Mouse (Mus musculus): ENCODE data around the gene 2310009B15Rik.

The 2310009B15Rik gene

DNA sequence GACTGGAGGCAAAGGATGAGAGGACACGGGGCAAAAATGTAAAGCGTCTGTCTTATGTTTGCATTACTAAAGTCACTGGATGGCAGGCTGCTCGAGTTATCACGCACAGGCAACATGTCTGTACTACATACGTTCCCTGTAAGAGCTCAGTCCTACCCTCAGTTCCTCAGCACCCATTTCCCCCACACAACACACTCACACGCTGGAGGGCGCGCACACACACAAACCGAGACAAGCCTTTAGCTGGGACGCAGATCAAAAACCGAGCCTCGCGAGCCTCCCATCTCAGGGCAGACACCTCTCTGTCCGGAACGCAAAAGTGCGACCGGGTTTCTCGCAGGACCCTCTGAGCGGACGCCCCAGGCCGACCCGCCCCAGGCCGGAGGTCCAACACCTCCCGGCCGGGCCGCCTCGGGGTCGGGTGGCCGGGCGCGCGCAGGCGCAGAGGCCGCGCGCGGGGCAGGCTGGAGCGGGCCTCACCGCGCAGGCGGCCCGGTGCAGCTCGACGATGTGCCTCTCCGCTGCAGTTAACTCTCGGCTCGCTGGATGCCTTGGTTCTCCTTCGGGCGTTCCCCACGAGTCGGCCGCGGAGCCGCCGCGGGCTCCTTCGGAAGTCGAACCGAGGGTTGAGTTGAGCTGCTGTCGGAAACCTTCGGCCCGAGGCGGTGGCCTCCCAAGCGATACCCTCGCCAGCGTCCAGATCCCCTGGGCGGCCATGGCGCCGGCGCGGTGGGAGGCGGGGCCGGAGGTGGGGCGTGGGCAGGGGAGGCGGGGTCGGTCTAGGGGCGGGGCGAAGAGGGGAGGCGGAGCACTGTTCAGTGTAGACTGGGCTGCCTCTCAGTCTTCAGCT, at the start of gene 2310009B15Rik:
Gene 2310009B15Rik, minus strand, starts transcription at position 752 of the 850 bp plus-strand sequence.
- DNase-seq (ENCODE audit: low spot score in 2 of 2), result peak; percentile 84 to 85

DNA sequence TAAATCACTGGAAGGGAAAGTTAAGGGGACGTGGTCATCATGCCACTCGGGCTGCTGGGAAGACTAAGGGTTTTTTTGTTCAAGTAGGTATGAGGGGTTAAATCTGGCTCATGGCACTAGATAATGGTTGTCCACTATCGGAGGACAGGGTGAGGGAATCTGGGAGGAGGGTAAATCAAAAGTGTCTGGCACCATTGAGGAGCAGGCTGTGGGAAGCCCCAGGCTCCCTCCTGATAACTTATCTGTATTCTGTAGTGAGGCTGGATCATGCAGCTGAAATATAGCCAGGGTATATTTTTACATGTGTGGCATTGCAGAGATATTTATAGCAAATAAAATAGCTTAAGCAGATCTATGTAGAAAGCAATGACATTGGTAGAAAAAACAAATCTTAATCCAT, 49.6 kb upstream of the 2310009B15Rik start:
- no peak for DNase-seq (ENCODE audit: low spot score in 2 of 2)

DNA sequence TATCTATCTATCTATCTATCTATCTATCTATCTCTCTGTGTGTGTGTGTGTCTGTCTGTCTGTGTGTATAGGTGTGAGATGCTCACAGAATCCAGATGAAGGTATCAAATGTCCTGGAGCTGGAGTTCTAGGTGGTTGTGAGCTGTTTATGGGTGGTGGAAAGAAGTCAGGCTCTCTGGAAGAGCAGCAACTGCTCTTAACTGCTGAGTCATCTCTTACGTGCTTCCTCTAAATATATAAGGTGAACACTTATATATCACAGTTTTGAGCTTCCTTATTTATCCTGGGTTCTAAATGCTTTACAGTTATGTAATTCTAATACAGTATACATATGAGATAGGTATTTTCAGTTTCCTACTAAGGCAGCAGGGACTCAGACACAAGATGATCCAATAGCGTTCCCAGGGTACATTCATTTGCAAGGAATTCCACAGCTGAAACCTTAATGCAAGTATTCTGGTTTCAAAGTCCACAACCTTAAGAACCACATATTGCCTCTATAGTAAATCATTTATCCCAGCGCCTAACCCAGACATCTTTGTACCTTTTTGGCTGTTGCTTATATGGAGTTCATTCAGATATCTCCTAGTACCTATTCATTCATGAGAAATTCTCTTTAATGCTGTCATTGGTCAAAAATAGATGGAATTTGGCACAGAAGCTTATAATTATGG, 48.6 kb upstream of the 2310009B15Rik start:
- DNase-seq (ENCODE audit: low spot score in 2 of 2), result no peak

GRCm38 (mm10) chr1:138903894-138904293, 47.2 kb upstream of the 2310009B15Rik start:
- DNase-seq (ENCODE audit: low spot score in 2 of 2), result no peak

- no peak for DNase-seq (ENCODE audit: low spot score in 2 of 2)
These were observed 44.9 kb upstream of the 2310009B15Rik start for GRCm38 (mm10) chr1:138901431-138902117.

- DNase-seq (ENCODE audit: low spot score in 2 of 2), result no peak
These were observed 39.4 kb upstream of the 2310009B15Rik start for GRCm38 (mm10) chr1:138896088-138896487.

DNA sequence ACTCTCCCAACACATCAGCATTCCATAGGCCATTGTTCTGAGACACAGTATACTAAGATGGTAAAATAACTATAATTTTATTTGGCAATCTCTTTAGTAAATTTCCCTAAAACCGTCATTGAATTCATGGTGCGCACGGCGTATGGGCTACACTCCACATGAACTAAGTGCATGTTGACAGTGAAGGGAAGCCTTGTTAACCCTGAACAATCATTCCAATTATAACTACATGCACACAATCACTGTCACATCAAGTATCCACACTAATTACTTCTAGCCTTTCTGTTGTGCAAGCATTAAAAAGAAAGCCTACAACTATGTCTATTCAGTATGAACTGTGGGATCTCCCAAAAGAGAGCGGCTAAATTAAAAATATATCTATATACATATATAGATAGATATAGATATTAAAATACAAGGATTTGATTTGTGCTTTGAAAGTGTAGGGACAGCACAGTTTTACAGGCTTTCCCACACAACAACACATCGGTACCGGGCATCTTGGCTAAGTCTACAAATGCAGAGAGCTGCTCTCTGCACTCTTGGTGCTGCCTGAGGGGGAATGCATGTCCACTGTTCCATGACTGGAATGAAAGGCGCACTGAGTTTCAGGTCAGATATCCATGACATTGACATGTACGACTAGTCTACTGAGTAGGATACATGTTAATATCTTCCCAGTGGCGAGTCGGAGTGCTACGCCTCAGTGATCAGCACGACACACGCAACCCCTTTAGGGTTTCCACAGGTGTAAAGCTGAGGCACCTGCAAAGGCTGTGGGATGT, 21.0 kb upstream of the 2310009B15Rik start:
- no peak for DNase-seq (ENCODE audit: low spot score in 2 of 2)

GRCm38 (mm10) chr1:138876371-138877045, 19.9 kb upstream of the 2310009B15Rik start:
- no peak for DNase-seq (ENCODE audit: low spot score in 2 of 2)

GRCm38 (mm10) chr1:138850823-138851222, 5.8 kb downstream of the 2310009B15Rik start:
- no peak for DNase-seq (ENCODE audit: low spot score in 2 of 2)

DNA sequence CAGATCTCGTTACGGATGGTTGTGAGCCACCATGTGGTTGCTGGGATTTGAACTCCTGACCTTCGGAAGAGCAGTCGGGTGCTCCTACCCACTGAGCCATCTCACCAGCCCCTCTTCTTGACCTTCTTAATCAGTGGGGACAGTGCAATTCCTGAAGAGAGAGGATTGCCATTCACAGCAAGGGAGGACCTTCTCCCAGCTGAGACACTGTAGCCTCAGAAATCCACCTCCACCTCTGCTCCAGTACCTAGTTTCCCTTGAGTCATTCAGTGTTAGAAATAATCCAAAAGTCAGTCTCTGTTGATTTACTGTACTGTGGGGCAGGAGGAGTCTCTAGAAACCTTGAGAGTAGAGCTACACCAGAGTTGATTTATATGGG, 6.5 kb downstream of the 2310009B15Rik start:
- DNase-seq (ENCODE audit: low spot score in 2 of 2), result no peak

DNA sequence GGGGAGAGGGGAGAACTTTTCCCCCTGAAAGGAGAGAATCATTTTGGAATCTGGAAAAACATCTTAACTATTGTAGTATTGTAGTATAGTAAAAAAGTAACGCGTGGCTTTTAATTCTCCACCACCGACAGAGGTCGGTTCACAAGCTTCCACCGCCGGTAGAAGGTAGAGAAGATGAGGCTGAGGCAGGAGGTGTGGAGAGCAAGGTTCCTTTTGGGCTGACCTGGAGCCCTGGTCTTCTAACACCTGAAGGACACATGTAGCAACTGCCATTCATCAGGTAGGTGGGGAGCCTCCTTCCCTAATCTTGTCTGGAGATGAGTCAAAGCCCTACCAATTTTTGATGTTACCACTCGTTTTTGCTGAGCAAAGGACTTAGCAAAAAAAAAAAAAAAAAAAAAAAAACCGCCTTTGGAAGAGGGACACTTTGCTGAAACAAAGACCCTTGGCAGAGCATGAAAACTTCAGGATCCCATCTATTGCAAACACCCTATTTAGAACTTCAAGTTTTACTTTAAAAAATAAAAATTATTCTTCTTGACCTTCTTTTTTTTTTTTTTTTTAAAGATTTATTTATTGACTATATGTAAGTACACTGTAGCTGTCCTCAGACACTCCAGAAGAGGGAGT, 7.0 kb downstream of the 2310009B15Rik start:
- no peak for DNase-seq (ENCODE audit: low spot score in 2 of 2)

GRCm38 (mm10) chr1:138848511-138849109, 8.0 kb downstream of the 2310009B15Rik start, which contains the start of gene Lhx9:
Gene Lhx9 (minus strand): TSS chr1:138848577.
- DNase-seq (ENCODE audit: low spot score in 2 of 2), result no peak

- no peak for DNase-seq (ENCODE audit: low spot score in 2 of 2)
These were observed 8.6 kb downstream of the 2310009B15Rik start for GRCm38 (mm10) chr1:138848026-138848425.

- DNase-seq (ENCODE audit: low spot score in 2 of 2), result no peak
These were observed 9.5 kb downstream of the 2310009B15Rik start for GRCm38 (mm10) chr1:138847146-138847545.

GRCm38 (mm10) chr1:138846581-138846980, 10.1 kb downstream of the 2310009B15Rik start:
- no peak for DNase-seq (ENCODE audit: low spot score in 2 of 2)

DNA sequence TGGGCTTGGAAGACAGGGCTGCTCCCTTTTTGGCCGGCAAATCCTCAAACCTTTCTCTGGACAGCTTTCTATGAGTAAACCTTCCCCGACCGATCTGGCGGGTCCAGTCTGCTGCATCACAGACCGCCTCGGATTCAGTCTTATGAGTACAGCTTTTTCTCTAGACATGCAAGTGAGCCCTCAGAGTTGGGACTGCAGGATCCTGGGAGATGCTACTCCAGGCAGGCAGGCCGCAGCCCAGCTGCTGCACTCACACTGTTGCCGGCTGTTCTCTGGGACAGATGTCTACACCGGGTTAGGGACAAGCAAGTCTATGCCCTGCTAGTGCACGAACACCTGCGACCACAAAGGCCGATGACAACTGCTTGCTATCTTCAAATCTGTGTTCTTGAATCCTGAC, 10.5 kb downstream of the 2310009B15Rik start:
- DNase-seq (ENCODE audit: low spot score in 2 of 2), result no peak

DNA sequence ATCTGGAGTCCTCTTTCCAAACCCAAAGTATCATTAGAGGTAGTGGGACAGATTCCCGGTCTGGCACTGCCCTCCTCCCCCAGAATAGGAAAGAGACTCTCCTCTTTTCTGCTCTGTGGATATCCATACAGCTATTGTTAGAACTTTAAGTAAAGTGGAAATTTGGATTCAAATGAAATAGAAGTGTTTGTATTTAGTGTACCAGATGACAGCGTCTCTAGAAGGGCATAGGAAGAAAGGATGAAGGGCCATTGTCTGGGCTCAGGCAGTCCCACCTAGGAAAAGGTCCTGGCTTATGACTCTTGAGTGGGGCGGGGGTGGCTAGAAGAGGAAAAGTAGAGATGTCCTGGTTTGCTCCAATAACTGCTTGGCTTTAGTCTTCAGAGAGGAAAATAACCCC, 11.2 kb downstream of the 2310009B15Rik start:
- no peak for DNase-seq (ENCODE audit: low spot score in 2 of 2)

DNA sequence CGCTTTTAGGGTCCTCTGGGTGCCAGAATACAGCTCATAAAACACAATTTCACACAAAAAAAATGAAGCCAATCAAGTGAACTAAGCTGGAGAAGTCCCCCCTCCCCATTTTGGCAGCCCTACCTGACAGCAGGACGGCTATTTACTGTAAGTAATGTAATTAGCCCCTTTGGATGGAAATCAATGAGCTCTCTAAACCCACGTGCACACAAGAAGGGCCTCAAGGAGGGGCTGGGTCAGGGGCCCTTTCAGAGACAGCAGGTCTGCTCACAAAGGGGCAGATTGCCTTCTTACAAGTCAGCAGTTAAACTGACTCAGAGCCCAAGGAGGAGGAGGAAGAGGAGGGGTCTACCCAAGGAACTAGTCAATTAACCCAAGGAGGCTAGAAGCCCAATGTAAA, 12.5 kb downstream of the 2310009B15Rik start:
- DNase-seq (ENCODE audit: low spot score in 2 of 2), result no peak

GRCm38 (mm10) chr1:138843361-138844091, 13.1 kb downstream of the 2310009B15Rik start:
- DNase-seq (ENCODE audit: low spot score in 2 of 2), result no peak
